Mouse (Mus musculus) forelimb bud, embryonic 11.5 days (tissue): ENCODE results near the gene Abcc2.

ENCODE experiments used
- DNase-seq: peaks from one replicate; pipeline ENCODE4 v3.0.0-alpha.2; 2012; ENCODE audit warnings: low read depth, low spot score

Gene Abcc2

DNA sequence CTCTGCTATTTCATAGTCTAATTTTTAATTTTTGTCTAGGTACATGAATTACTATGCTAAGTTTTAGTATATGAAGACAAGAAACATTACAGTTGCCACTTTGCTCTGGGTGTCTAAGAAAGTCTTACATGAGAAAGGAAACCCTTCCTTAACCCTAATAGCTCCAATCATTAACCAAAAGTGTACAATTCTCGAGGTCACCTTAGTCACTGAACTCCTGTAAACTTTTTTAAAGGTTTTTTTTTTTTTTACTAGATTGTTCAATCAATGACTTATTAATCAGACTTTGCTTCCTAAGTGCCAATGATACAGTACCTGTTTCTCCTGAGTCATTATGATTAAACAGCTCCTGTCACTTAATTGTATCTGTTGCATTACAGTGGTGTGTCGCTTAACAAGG is 4.7 kb upstream of the Abcc2 start:
- DNase-seq: no peak

DNA sequence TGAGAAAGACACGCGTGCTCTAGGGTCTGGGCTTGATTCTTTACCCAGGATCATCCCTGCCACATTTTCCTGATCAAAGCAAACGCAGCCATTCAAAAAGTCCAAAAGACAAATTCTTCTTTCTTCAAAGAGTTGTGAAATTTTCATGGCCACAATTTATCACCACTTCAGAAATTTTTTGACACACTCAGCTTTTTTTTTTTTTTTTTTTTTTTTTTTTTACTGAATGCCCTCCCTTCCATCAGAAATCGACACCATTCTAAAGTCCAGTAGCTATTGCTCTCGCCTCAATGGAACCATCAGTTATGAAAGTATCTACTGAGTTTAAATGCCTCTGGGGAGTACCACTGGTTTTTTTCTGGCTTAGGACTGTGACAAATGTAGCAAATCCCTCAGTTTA is 1.6 kb upstream of the Abcc2 start:
- DNase-seq: no peak

DNA sequence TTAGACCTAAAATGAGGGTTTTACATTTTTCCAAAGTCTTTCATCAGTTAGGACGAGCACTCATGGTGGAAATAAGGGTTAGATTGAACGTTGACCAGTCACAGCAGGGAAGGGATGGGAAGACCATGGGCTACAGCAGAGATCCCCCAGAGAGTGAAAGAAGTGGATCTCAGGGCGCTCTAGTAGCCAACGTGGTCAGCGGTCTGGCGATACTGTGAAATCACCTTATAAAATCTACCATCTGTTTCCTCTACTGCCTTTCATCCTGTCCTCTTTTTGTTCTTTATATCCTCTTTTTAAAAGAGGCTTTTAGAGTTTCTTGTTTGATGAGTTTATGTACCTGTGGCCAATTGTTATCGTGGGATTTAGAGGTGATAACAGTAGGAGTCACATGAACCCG is 2.8 kb downstream of the Abcc2 start:
- DNase-seq: no peak

DNA sequence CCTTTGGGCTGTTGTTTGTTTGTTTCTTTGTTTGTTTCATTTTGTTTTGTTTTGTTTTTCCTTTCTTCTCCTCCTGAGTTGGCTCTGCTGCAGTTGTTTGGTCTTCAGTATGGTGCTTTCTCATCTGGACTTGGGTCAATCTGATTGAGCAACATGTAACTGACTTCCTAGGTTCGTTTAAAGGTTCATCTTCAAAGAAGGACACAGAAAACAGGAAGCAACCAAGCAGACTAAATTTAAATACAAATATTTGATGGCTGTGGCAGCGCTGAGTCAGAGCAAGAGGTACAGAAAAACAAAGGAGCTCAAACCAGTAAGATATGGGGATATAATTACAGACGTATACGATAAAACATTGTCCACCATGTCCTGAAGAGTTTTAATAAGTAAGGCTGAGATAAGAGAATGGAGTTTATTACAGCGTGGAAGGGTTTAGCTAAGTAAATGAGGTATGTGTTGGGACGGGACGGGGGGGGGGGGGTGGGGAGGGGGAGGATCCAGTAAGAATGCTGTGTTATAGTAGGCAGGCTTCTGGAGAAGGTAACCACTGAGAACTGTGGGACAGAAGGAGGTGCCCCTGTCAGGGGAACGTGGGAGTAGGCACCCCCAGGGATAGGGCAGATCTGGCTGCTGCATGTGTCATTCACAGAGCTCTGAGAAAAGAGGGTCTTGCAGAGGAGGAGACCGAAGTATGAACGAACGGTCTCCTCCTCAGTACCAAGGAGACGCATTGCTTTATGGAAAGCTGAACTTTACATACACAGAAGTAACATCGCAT is 4.4 kb downstream of the Abcc2 start:
- no peak for DNase-seq

DNA sequence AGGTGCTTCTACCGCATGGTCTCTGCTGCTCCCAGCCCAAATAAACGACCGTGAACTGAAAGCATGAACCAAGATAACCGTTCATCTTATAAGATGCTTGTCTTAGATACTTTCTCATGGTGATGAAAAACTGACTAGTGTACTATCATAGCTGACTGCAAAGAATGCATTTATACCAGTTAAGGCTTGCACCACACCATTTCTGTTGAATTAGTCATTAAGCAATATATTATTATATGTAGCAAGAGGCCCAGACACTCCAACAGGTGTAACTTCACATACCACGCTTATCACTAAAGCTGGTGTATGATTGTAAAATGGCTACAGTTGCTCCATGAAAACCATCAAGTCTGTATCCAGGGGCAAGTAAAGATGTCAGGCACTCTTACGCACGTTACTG is 7.8 kb downstream of the Abcc2 start:
- no peak for DNase-seq

DNA sequence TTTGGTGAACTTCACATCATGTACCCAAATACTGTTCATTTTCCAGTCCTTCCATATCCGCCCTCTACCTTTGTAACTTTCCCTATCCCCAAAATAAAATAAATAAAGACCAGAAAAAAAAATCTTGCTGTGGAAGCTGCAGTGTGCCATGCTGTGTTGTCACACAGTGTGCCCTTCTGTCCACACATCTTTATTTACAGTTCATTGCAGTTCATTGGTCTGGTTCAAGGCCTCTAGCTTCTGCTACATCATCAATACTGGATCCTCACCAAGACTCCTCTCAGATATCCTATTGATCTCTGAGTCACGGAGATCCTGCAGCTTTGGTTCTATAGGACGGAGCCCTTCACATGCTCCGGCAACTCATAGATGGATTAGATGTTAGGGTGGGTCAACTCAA is 10.5 kb downstream of the Abcc2 start:
- DNase-seq: no peak

DNA sequence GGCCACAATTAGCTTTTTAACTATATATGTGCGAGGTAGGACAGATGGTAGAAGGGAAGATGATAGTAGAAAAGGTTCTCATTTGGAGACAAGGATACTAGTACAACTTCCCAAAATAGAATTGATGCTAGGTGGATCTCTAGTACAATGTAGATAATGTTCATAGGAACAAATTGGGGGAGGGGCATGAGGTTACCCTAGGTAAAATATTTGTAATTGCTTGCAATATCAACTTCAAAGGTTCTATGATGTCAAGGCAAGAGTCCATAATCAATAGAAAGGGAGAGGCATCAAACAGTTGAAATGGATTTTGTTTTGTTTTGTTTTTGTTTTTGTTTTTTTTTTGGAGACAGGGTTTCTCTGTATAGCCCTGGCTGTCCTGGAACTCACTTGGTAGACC is 12.0 kb downstream of the Abcc2 start:
- no peak for DNase-seq

DNA sequence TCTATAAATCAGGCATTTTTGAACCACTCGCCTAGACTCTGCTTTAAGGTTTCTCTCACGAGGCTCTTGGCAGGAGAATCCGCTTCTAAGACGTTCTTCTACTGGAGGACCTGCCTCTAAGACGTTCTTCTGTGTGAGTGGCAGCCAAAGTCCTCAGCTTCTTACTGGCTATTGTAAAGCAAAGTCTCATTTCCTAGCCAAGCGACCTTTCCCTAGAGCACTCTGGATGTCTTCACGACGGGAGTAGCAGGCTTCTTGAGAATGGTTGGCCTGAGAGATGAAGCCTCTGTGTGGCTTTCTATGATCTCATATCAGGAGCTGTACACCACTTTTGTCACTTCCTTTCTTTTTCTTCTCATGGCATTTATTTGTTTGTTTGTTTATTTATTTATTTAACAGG is 13.5 kb downstream of the Abcc2 start:
- DNase-seq: no peak

DNA sequence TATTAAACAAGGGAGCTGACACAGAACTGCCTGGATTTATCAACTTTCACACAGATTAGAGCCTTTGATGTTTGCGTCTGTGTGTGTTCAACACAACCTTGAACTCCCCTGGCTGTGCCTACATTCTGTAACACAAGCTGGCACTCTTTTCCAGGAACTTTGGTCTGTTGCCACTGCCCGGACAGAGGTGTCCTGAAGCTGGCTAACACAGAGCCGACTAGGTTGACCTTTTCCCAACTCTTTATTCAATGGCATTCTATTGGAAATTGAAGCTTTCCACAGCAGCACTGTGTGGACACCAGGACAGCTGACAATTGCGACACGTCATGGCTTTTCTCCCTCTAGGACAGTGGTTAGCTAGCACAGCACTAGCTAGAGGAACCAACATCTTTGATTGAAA is 15.2 kb downstream of the Abcc2 start:
- no peak for DNase-seq

DNA sequence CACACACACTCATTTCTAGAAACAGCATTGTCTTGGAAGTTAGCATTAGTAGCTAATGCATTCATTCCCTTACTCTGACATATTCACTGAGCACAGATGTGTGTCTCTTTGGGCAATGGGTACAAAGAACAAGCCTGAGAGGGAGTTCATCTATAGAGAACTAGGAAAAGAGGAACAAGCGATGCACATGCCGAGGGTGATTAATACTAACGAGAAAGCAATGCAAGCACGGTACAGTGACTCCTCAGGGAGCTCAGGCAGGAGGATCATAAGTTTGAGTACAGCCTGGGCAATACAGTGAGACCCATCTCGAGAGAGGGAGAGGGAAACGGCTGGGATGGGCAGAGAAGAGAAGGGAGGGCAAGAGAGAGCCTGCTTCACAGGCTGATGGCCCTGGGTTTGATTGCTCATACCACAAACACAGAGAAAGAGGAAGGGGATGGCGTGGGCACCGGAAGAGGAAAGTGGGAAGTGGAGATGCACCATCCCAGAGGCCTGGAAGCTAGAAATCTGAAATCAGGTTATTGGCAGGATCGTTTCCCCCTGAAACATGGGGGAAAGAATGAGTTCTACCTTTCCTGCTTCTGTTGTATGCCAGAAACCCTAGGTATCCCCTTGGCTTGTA is 19.5 kb downstream of the Abcc2 start:
- DNase-seq: no peak

DNA sequence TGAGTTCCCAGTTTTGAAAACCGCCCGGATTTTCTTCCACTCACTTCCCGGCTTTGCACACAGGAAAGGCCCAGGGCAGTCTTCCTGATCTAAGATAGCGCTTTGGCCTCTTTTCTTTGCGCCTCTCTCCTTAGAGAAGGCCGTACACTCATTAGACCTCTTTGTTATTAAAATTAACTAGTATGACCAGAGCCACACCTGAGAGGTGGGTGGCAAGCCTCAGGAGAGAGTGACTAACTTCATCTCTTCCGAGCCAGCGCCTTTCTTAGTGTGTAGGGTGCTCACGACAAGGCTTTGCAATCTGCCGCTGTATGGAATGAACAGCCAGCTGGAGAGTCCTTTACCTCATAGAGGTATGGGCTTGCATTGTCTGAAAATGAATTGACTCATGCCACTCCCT is 21.9 kb downstream of the Abcc2 start:
- no peak for DNase-seq

DNA sequence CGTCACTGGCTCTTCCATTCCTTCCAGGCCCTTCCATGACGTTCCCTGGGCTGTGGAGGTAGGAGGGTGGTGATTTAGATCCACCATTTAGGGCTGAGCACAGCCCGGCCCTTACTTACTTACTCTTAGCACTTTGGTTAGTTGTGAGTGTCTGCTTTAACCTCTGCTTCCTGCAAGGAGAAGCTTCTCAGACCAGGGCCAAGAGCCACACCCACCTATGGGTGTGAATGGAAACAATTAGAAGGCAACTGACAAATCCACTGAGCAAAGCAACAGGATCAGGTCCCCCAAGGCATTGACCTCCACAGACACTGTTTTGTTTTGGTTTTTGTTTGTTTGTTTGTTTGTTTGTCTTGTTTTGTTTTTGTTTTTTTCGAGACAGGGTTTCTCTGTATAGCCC is 27.3 kb downstream of the Abcc2 start:
- DNase-seq: no peak

DNA sequence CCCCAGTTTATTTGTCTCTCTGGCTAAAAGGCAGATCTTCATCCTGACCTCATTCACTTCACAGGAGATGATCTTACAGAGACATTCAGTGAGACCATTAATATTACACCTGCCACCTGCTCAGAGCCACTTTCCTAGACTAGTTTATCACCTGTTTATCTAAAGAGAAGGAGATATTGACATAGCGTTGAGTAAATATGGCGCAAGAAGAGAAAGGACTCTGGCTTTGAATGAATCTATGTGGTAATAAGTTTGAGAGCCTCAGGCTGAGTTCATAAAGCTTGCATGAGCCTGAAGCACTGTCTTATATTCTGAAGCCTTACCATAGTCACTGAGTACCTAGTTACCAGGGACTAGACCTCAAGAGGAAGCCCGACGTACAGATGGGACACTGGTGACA is 29.4 kb downstream of the Abcc2 start:
- no peak for DNase-seq

DNA sequence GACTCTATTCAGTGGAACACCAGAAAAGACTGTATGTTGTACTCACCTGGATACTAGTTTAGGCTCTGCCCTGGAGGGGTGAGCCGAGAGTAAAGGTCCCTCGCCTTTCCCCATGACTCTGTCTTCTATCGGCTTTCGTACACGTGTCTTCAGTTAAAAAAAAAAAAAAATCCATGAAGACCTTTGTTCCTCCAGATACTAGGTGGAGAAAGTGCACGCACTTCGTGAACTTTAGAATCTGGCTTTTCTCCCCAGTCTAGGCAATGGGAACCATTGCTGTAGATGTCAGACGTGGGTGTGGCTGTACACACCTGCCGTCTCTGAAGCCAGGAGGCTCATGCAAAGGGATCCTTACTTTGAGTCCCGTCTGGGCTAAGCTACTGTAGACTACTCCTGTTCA is 31.3 kb downstream of the Abcc2 start:
- DNase-seq: no peak

DNA sequence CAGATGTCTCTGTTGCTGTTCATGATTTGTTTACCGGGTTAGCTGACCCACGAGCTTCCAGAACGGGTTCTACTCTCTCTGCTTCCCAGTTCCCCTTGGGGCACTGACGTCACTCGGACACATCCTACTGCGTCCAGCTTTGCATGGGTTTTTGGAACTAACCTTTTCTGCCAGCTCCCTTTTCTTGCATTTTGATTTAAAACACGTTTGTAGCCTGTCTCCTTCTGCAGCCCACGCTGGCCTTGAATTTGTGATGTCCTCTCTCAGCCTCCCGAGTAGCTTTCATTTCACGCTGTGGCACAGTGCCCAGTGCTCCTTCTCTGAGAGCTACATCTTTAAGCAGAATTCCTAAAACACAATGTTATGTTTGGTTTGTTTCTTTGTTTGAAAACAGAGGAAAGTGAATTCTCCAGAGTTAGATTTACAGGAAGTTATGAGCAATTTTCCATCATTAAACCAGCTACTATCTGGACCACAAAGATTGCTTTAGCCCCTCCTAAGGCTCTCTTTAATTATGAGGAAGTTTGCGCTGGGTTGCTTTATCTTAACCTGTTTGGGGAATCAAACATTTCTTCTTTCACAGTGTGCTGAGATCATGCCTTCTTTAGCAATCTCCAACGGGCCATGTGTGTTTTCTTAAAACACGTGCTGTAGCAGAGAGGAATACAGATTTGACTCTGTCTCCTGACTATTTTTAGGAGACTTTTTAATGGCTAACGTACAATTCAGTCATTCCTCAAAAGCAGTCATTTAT is 33.8 kb downstream of the Abcc2 start:
- no peak for DNase-seq

DNA sequence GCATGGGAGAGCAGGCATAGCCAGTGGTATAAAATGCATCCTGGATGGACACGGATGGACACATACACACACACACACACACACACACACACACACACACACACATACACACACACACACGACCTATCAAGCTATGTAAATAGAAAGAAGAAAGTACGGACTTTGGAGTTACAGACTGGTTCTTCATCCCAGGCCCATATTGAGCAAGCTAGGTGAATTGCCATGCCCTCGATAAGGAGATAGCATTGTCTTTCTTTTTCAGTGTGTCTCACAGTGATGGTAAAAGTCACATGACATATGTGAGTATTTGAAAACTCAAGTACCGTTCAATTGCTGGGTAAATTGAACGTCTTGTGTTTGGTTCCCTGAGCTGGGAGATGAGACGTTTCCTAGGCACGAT is 44.9 kb downstream of the Abcc2 start:
- DNase-seq: no peak

DNA sequence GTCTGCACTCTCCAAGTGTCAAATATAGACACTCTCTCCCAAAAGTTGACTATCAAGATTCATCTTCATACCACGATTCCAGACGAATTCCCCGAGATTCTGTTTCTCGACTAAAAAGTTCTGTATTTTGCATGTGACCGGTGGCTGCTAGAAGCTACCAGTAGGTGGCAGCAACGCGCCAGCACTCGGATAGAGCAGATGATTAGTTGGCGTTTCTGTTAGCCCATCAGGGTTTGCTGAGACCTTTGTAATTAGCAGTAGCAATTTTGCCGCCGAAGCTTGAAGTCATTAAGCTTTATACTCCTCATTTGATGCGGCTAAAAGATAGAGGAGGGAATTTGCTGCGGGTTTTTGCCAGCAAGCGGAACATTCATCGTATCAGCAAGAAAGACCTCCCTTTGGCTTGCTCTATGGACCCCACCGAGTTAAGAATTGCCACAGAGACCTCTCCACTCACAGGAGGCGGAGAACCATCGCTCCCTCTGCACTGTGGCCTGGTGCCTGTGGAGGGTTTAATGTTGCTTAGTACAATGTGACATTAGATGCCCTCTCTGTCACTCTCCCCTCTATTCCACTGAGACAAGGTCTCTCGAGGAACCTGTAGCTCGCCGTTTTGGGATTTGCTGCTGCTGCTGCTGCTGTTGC is 50.6 kb downstream of the Abcc2 start:
- peak; percentile 75 for DNase-seq

DNA sequence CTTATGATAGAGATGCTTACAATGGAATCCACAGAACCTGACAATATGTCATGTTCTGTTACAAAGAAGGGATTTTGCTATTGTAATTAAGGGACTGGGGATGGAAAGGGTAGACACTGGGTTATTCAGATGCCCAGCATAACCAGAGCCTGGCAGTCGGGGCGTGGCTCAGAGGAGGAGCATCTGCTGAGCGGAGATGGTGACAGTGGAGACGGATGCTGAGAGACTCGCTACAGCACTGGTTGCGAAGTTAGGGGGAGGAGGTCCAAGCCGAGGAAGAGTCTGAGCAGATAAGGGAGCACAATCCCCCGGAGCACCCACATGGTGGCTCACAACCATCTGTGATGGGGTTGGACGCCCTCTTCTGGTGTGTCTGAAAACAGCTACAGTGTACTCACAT is 61.2 kb downstream of the Abcc2 start:
- DNase-seq: no peak

DNA sequence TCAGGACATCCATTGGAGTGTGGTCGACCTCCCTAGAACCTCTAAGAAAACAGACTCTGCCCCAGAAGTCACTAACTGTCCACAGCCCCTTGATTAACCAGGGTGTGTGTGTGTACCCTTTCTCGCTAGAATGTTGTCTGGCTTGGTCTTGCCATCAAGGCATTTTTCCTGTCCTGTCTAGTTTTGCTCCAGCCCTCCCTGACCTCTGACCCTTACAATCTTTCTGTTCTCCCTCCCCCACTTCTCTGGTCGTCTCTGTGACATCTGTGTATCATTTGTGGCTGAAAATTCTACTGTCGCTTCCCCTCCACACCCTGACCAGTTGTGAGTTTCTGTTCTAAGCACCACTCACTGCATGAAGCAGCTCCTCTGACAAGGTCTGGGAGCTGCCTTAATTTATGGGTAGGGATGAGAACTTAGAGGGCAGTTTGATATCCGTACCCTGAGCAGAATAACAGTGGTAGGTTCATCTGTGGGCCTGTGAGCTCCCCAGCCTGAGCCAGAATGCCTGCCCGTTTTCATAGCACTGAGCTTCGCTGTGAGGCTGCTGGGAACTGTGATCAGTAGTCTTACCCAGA is 63.4 kb downstream of the Abcc2 start:
- DNase-seq: no peak

DNA sequence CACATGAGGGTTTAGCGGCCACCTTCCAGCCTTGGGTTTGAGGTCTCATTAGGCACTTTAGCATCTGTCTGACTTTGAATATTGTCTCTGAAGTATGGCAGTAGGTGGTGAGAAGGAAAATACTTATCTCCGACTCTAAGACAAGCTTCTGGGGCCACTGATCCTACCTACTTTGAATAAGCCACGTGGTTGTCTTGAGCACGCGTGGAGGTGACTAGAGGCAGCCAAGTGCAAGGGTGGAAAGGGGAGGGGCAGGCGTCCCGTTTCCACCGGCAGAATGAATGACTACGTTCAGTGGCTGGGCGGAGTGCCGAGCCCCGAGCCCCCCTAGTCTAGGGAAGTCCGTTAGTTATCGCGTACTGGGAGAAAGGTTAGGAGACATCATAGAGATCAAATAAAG is 65.1 kb downstream of the Abcc2 start:
- no peak for DNase-seq

DNA sequence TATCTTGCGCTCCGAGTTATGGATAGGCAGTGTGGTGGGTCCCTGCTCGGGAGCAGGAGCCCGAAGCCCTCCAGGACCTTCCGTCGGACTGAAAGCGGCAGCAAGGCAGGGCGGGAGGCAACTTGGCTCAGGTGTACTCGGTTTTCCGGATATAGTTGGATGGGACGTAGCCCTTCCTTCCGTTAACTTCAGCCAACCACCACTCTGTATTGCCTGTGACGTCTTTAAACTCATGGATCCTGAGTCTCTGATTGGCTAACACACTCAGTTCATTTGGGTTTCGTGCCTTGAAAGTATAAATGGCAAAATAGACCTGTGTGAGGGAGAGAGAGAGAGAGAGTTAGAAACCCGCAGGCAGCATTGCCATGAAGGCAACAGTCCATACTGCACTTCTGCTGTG is 66.0 kb downstream of the Abcc2 start:
- no peak for DNase-seq

DNA sequence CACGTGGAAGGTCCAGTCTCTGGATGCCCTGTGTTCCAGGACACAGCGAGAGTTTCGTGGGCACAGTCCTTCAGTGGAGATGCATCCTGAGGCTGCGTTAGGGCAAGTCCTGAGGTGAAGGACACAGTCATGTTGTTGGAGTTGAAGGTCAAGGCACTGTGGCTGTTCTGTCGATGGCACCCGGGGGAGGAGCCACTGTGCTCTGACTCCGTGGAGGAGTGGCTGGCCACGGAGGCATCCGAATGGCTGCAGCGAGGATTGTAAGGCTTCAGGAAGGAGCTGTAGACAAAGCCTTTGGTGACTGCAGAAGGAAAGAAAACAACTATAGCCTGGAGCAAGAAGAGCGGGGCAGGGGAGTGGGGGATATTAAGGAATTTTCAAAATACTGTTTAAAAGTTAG is 68.0 kb downstream of the Abcc2 start:
- no peak for DNase-seq
